Mouse (Mus musculus) adrenal gland, postnatal 4 days (tissue): ENCODE results near the gene Il19. TPM values are rescaled to one million over a fixed set of nuclear protein-coding genes. Genes with fewer than 3 reads are reported as not detected.

Experiments
- DNase-seq, 2 experiments: peaks; one replicate each; pipeline ENCODE4 v3.0.0; 2021 to 2022; ENCODE audit warnings: low spot score in 2 of 2, mixed read lengths in 2 of 2
- long read RNA-seq, 2 experiments: library from polyadenylated mRNA; stranded (forward); transcript quantifications; one replicate each; pipeline ENCODE4 v2.0.0; 2021
- total RNA-seq, 2 experiments: library from RNA; stranded (reverse); gene quantifications; 2 replicates each; pipeline ENCODE4 v1.2.3; 2021

Il19 gene
- total RNA-seq = not detected
- long read RNA-seq, experiment 1 = 0 reads
- long read RNA-seq, experiment 2 = 0 reads

GRCm38 (mm10) chr1:130940065-130940687, at the start of gene Il19:
Gene Il19 (minus strand): TSS chr1:130940115.
- no peak for DNase-seq

GRCm38 (mm10) chr1:130989331-130989730, 49.4 kb upstream of the Il19 start:
- DNase-seq = no peak

GRCm38 (mm10) chr1:130987418-130987817, 47.5 kb upstream of the Il19 start:
- DNase-seq = no peak

- DNase-seq = no peak
Measured at GRCm38 (mm10) chr1:130987001-130987400, 47.1 kb upstream of the Il19 start.

- DNase-seq = no peak
Measured at GRCm38 (mm10) chr1:130984441-130984840, 44.5 kb upstream of the Il19 start.

GRCm38 (mm10) chr1:130979455-130979854, 39.5 kb upstream of the Il19 start:
- DNase-seq = no peak

GRCm38 (mm10) chr1:130963891-130964290, 24.0 kb upstream of the Il19 start:
- no peak for DNase-seq

- no peak for DNase-seq
Measured at GRCm38 (mm10) chr1:130946920-130947319, 7.0 kb upstream of the Il19 start.

GRCm38 (mm10) chr1:130941801-130942200, 1.9 kb upstream of the Il19 start:
- DNase-seq = no peak

GRCm38 (mm10) chr1:130938192-130938591, 1.7 kb downstream of the Il19 start:
- no peak for DNase-seq

GRCm38 (mm10) chr1:130937170-130937569, 2.7 kb downstream of the Il19 start:
- DNase-seq = no peak

- no peak for DNase-seq
Measured at GRCm38 (mm10) chr1:130936351-130936750, 3.6 kb downstream of the Il19 start.

- DNase-seq = no peak
Measured at GRCm38 (mm10) chr1:130926484-130926883, 13.4 kb downstream of the Il19 start.

GRCm38 (mm10) chr1:130918323-130918980, 21.5 kb downstream of the Il19 start:
- no peak for DNase-seq

GRCm38 (mm10) chr1:130911401-130912010, 28.4 kb downstream of the Il19 start, which contains the start of gene Il20:
Gene Il20 (minus strand): TSS chr1:130911451.
- no peak for DNase-seq

GRCm38 (mm10) chr1:130902505-130902904, 37.4 kb downstream of the Il19 start:
- no peak for DNase-seq

GRCm38 (mm10) chr1:130894468-130894867, 45.4 kb downstream of the Il19 start:
- no peak for DNase-seq

- DNase-seq = no peak
Measured at GRCm38 (mm10) chr1:130893329-130894040, 46.4 kb downstream of the Il19 start.

- DNase-seq = peak in 1 of 2 experiments; percentile 18
Measured at GRCm38 (mm10) chr1:130892446-130892845, 47.5 kb downstream of the Il19 start.

GRCm38 (mm10) chr1:130887354-130887753, 52.6 kb downstream of the Il19 start, which contains the start of gene Il24:
Gene Il24 (minus strand): TSS chr1:130887454.
- no peak for DNase-seq

- no peak for DNase-seq
Measured at GRCm38 (mm10) chr1:130883146-130883545, 56.8 kb downstream of the Il19 start.
